Mouse (Mus musculus) common myeloid progenitor, adult 5-6 weeks (primary cell): ENCODE data around the gene Ism2. TPM values are rescaled to one million over a fixed set of nuclear protein-coding genes. Genes with fewer than 3 reads are reported as not detected.

Experiments
- ATAC-seq: replicated peaks from 2 replicates; pipeline ENCODE4 v1.8.0; 2016; ENCODE audit warnings: low read depth, mild to moderate bottlenecking, moderate TSS enrichment, inconsistent platforms; ENCODE audit not compliant: poor library complexity, severe bottlenecking
- total RNA-seq: library from RNA; stranded (forward); fragments of 200-1000, 187-1606 nt; gene quantifications from 2 replicates; pipeline ENCODE4 v1.2.3, GENCODE M21; 2017

The Ism2 gene
- total RNA-seq, 1 experiment from 2014 or later: not detected

DNA sequence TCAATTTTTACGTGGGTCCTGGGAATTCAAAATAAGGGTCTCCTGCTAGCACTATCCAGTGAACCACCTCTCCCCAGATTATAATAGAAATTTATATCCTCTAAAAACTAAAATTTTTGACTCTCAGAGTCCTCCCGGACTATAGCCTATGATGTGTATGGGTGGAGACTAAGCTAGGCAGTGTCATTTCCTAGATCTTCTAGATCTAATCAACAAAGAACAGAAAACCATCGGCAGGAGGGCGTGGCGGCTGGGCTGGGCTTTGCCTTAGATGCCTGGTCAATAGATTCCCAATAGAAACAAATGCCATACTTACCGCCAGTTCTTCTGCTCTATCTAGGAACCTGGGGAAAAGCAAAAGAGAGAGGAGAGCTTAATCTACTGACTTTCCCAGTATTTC is 49.3 kb downstream of the Ism2 start:
- no peak for ATAC-seq

DNA sequence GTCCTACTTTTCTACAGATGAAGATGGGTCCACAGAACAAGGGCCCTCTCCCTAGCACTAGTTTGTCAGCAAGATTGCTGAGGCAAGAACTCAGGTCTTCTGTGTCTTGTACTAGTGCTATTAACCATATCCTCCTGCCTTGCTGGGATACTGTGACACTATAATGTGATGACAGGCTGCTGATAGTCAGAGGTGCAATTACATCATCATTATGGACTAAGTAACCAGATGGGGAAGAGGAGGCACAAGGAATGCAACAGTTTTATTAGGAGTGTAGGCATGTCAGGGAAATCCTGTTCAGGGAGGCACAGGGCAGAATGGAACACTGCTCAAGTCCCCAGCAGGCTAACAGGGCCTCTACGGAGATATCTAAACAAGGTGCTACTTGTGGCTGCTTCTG is 60.9 kb downstream of the Ism2 start, which contains the start of gene Noxred1:
Gene Noxred1 (minus strand): TSS at position 101 of the 400 bp plus-strand sequence.
- no peak for ATAC-seq

DNA sequence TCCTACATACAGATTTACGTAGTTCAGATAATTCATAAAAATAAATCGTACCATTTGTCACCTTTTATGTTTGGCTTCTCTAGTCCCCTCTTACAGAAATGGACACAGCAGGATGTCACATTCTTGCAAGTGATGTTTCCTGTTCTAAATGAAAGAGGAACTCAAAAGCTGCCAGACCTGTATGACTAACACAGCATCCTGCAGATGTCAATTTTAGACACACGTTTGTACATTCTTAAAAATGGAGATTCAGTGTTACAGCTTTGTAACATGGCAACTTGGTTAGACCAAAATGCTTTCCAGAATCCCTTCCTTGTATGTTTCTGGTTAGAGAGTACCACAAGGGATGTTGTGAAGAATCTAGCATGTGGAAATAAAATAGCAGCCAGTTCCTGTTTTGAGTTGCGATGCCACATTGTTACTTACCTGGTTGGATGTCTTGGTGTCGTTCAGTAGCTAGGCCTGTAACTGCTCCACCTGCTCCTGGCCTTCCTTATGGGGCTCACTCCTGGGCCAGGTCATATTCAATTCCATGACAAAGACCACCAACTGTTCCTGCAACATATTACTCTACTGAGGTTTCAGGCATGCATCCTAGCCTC is 62.5 kb downstream of the Ism2 start:
- peak; percentile 81 for ATAC-seq

DNA sequence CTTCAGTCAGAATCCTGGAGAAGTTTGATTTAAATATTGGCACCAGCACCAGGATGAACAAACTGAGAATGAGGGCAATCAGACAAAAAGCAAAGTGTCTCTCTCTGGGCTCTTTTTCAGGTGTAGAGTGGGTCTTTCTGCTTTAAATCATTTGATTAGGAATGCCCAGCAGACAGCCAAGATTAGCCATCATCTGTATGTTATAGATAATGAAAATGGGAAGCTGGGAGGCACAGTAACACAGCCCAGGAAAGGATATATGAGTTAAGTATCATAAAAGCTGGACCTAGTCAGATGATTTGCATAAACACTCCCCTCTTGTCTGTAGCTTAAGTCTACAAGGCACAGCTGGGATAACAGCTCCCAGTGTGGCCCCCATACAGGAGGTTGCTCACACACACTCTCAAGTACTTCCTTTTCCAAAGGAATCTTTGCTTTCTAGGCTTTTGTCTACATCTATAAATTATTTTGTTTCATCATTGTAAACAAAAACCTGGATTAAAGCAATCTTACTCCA is 69.1 kb downstream of the Ism2 start:
- no peak for ATAC-seq

DNA sequence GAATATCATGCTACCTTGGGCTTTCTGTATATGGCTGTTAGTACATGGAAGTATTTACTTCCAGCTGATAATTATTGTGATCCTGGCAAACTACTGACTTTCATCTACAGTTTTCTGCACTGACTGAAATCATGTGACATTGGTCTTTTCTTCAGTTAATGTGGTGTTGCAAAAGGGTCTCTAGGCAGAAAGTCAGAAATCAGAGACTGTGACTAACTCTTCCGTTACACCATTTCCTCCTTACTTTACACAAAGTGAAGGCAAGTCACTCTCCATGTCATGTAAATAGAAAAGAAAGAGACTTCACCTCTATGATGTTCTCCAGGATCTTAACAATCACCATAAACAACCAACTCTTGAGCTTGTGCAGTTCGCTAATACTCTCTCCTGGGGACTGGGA is 69.9 kb downstream of the Ism2 start:
- no peak for ATAC-seq

Other genes starting within 250 kb of the Ism2 start
- gene Ngb, start 197.2 kb downstream of the Ism2 start, total RNA-seq: not detected in 2 replicates
- 18.1 and 19.7 TPM in 2 replicates for gene Gstz1, start 152.5 kb downstream of the Ism2 start, total RNA-seq
- 7.9 and 9.7 TPM in 2 replicates for gene Pomt2, start 151.7 kb downstream of the Ism2 start, total RNA-seq
- 2.1 TPM in 1 of 2 replicates, not detected in the other for gene Samd15, start 100.0 kb downstream of the Ism2 start, total RNA-seq
- gene Tmed8, start 99.3 kb downstream of the Ism2 start, total RNA-seq: 8.1 TPM in 2 replicates
- not detected in 2 replicates for gene Noxred1, start 61.0 kb downstream of the Ism2 start, total RNA-seq
- gene Vipas39, start 33.4 kb downstream of the Ism2 start, total RNA-seq: 19.3 and 23.7 TPM in 2 replicates
- 253 and 275 TPM in 2 replicates for gene Ahsa1, start 33.2 kb downstream of the Ism2 start, total RNA-seq
- gene Sptlc2, start 88.7 kb upstream of the Ism2 start, total RNA-seq: 70.8 and 79.8 TPM in 2 replicates
- 100.0 and 104 TPM in 2 replicates for gene Slirp, start 144.2 kb upstream of the Ism2 start, total RNA-seq
- 48.6 and 72.2 TPM in 2 replicates for gene Alkbh1, start 144.3 kb upstream of the Ism2 start, total RNA-seq
- 178 and 187 TPM in 2 replicates for gene Snw1, start 172.6 kb upstream of the Ism2 start, total RNA-seq
- gene Gm5788, start 195.0 kb upstream of the Ism2 start, total RNA-seq: not detected in 2 replicates
- gene Gm8300, start 214.6 kb upstream of the Ism2 start, total RNA-seq: not detected in 2 replicates